Mouse (Mus musculus): ENCODE measurements around the gene Phf12.

DNA sequence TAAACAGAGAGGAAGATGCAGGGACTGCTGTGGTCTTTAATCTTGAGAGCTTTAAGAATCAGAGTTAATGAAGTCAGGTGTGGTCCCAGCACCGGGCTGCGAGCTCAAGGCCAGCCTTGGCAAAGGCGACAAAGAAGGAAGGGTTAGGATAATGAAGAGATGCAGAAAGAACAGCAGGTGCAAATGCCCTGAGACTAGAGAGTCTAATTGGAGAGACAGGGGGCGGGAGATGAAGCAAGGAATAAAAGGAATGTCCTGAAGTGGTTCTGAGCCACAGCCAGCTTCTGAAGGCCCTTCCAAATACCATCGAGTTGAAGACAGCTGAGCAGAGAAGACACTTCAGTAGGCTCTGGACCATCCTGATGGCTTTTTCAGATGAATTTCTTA, 50.2 kb downstream of the Phf12 start:
- no peak for TF ChIP-seq CTCF (IDR thresholded peaks at IDR 0.05; ENCODE audit: control insufficient read depth, insufficient read depth, insufficient read length)
- no peak for TF ChIP-seq USF1 (IDR thresholded peaks at IDR 0.05; ENCODE audit: low read depth)
- no peak for TF ChIP-seq MAX (IDR thresholded peaks at IDR 0.05)
- no peak for TF ChIP-seq FOSL1 (IDR thresholded peaks at IDR 0.05; ENCODE audit: insufficient read depth, low read length, poor library complexity, severe bottlenecking)
- TF ChIP-seq CEBPB (IDR thresholded peaks at IDR 0.05; ENCODE audit: low read depth) = no peak
- TF ChIP-seq MYOG (IDR thresholded peaks at IDR 0.05; ENCODE audit: control insufficient read depth, extremely low read depth, insufficient read length) = no peak
